Mouse (Mus musculus): Measurements from ENCODE around the gene Scgb1b15. TPM values are rescaled to one million over a fixed set of nuclear protein-coding genes. Genes with fewer than 3 reads are reported as not detected.
"Not testable (repeated sequence)": the region's sequence is repeated elsewhere in the genome, so short reads cannot be mapped to it uniquely, and the experiment has no call there.

Scgb1b15 gene
- not detected in 2 replicates for polyA plus RNA-seq (2014; fragmentation: Nextera tagmentation; extraction: Ambion mirVana)

- not testable (repeated sequence) for H3K27ac ChIP-seq (ENCODE audit: low read length); H3K9me3 ChIP-seq (ENCODE audit: control insufficient read depth, low read depth, low read length); H3K36me3 ChIP-seq (ENCODE audit: control insufficient read depth, insufficient read depth, low read length); ATAC-seq (ENCODE audit: insufficient number of reproducible peaks, insufficient read depth, low FRiP score, low read depth); H3K4me3 ChIP-seq (ENCODE audit: low read depth, low read length); H3K27me3 ChIP-seq (ENCODE audit: control insufficient read depth, insufficient read depth, low read length); H3K4me2 ChIP-seq (replicated peaks; ENCODE audit: low read depth, low read length); H3K9ac ChIP-seq (replicated peaks; ENCODE audit: low read depth, low read length); H3K4me1 ChIP-seq (ENCODE audit: control insufficient read depth, insufficient read depth, low read length)
These were observed at the start of gene Scgb1b15 for GRCm38 (mm10) chr7:32836254-32836653. Scgb1b15 (plus strand) TSS chr7:32836554.

GRCm38 (mm10) chr7:32829562-32829961 is 6.8 kb upstream of the Scgb1b15 start, which contains the start of gene Scgb2b15:
Scgb2b15 (minus strand) TSS chr7:32829662.
- not testable (repeated sequence) for H3K9ac ChIP-seq (replicated peaks; ENCODE audit: low read depth, low read length); H3K27ac ChIP-seq (ENCODE audit: low read length); H3K36me3 ChIP-seq (ENCODE audit: control insufficient read depth, insufficient read depth, low read length); H3K4me2 ChIP-seq (replicated peaks; ENCODE audit: low read depth, low read length); H3K9me3 ChIP-seq (ENCODE audit: control insufficient read depth, low read depth, low read length); H3K27me3 ChIP-seq (ENCODE audit: control insufficient read depth, insufficient read depth, low read length); H3K4me3 ChIP-seq (ENCODE audit: low read depth, low read length); ATAC-seq (ENCODE audit: insufficient number of reproducible peaks, insufficient read depth, low FRiP score, low read depth); H3K4me1 ChIP-seq (ENCODE audit: control insufficient read depth, insufficient read depth, low read length)

Other genes with a start within 250 kb of the Scgb1b15 start
- not detected in 2 replicates for gene Scgb2b15, start 6.9 kb upstream of the Scgb1b15 start, polyA plus RNA-seq (2014; fragmentation: Nextera tagmentation; extraction: Ambion mirVana)
- not detected in 2 replicates for gene Scgb2b17, start 220.0 kb downstream of the Scgb1b15 start, polyA plus RNA-seq (2014; fragmentation: Nextera tagmentation; extraction: Ambion mirVana)
- gene Scgb1b17, start 226.9 kb downstream of the Scgb1b15 start, polyA plus RNA-seq (2014; fragmentation: Nextera tagmentation; extraction: Ambion mirVana) = not detected in 2 replicates